Mouse (Mus musculus): ENCODE results near the gene Mtrf1.

DNA sequence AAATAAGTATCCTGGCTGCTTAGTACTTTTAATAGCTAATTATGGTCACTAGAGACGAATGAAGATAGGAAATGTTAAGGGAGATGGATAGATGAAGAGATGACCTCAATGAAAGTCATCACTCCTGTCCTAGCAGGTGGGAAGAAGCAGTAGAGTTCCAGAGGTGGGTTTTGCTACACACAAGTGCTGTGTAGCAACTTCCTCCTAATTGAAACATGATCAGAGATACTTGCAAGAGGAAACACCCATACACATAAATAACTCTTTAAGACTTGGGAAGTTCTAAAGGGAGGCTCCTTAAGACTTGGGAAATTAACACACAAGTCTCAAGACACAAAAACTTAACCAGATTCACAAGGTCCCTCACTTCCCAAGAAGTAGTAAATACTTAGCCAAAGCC, 36.5 kb downstream of the Mtrf1 start:
- TF ChIP-seq CTCF (IDR thresholded peaks at IDR 0.05) (no peak), POLR2A (IDR thresholded peaks at IDR 0.05; ENCODE audit: insufficient read depth, low read depth, low read length) (no peak), EP300 (IDR thresholded peaks at IDR 0.05; ENCODE audit: insufficient read depth, low read depth, low read length) (no peak)
